Mouse (Mus musculus): Measurements from ENCODE around the gene Atcay. TPM values are rescaled to one million over a fixed set of nuclear protein-coding genes. Genes with fewer than 3 reads are reported as not detected.
A peak's percentile ranks its signal among the peaks of the same experiment; 100 is the strongest.

The Atcay gene
- polyA plus RNA-seq, 1 experiment: not detected

- Histone ChIP-seq H3K36me3 (ENCODE audit: control insufficient read depth) (peaks cover 39% of the 10 kb centered on the region), H3K9me3 (ENCODE audit: control insufficient read depth, low read length) (peaks cover 4% of the 10 kb centered on the region), H3K4me1 (ENCODE audit: control insufficient read depth) (peaks cover 50% of the 10 kb centered on the region), H3K27me3 (ENCODE audit: control insufficient read depth) (peaks cover 2% of the 10 kb centered on the region; the same call in 1 of the 2 replicates), H3K4me3 (replicated peaks) (peak overlapping the region; percentile 76)
- TF ChIP-seq GATA1 (IDR thresholded peaks at IDR 0.05; ENCODE audit: low read length): no peak
- no peak for TF ChIP-seq TAL1 (IDR thresholded peaks at IDR 0.05; ENCODE audit: low read length)
Measured at GRCm38 (mm10) chr10:81265540-81265939, 34.9 kb upstream of the Atcay start.

- peaks cover 44% of the 10 kb centered on the region for H3K27me3 ChIP-seq (ENCODE audit: control insufficient read depth)
- no peak overlapping the region for H3K4me3 ChIP-seq (replicated peaks)
- TF ChIP-seq GATA1 (IDR thresholded peaks at IDR 0.05; ENCODE audit: low read length) (no peak), TAL1 (IDR thresholded peaks at IDR 0.05; ENCODE audit: low read length) (no peak)
- peaks cover 35% of the 10 kb centered on the region for H3K36me3 ChIP-seq (ENCODE audit: control insufficient read depth)
- peaks cover 10% of the 10 kb centered on the region for H3K9me3 ChIP-seq (ENCODE audit: control insufficient read depth, low read length)
- peaks cover 23% of the 10 kb centered on the region for H3K4me1 ChIP-seq (ENCODE audit: control insufficient read depth)
Measured at GRCm38 (mm10) chr10:81261025-81261424, 30.4 kb upstream of the Atcay start.

- peaks cover 10% of the 10 kb centered on the region for H3K9me3 ChIP-seq (ENCODE audit: control insufficient read depth, low read length)
- no peak overlapping the region for H3K4me3 ChIP-seq (replicated peaks)
- TF ChIP-seq GATA1 (IDR thresholded peaks at IDR 0.05; ENCODE audit: low read length) (no peak), TAL1 (IDR thresholded peaks at IDR 0.05; ENCODE audit: low read length) (no peak)
- peaks cover 6% of the 10 kb centered on the region; the same call in 1 of the 2 replicates for H3K4me1 ChIP-seq (ENCODE audit: control insufficient read depth)
- H3K27me3 ChIP-seq (ENCODE audit: control insufficient read depth): peaks cover 57% of the 10 kb centered on the region
- peaks cover 20% of the 10 kb centered on the region for H3K36me3 ChIP-seq (ENCODE audit: control insufficient read depth)
Measured at GRCm38 (mm10) chr10:81259225-81259884, 28.7 kb upstream of the Atcay start.

- H3K36me3 ChIP-seq (ENCODE audit: control insufficient read depth): peaks cover under 1% of the 10 kb centered on the region; the same call in 1 of the 2 replicates
- TF ChIP-seq TAL1 (IDR thresholded peaks at IDR 0.05; ENCODE audit: low read length): no peak
- TF ChIP-seq GATA1 (IDR thresholded peaks at IDR 0.05; ENCODE audit: low read length): no peak
- peak overlapping the region; percentile 19 for H3K4me3 ChIP-seq (replicated peaks)
- H3K9me3 ChIP-seq (ENCODE audit: control insufficient read depth, low read length): peaks cover 10% of the 10 kb centered on the region
- peaks cover 76% of the 10 kb centered on the region for H3K27me3 ChIP-seq (ENCODE audit: control insufficient read depth)
- H3K4me1 ChIP-seq (ENCODE audit: control insufficient read depth): peaks cover 2% of the 10 kb centered on the region; the same call in 1 of the 2 replicates
Measured at GRCm38 (mm10) chr10:81257158-81258039, 26.8 kb upstream of the Atcay start.

- no peak for TF ChIP-seq TAL1 (IDR thresholded peaks at IDR 0.05; ENCODE audit: low read length)
- no peak for TF ChIP-seq GATA1 (IDR thresholded peaks at IDR 0.05; ENCODE audit: low read length)
- Histone ChIP-seq H3K27me3 (ENCODE audit: control insufficient read depth) (peaks cover 80% of the 10 kb centered on the region), H3K4me3 (replicated peaks) (no peak overlapping the region), H3K4me1 (ENCODE audit: control insufficient read depth) (peaks cover 2% of the 10 kb centered on the region; the same call in 1 of the 2 replicates), H3K9me3 (ENCODE audit: control insufficient read depth, low read length) (peaks cover 1% of the 10 kb centered on the region; the same call in 1 of the 2 replicates), H3K36me3 (ENCODE audit: control insufficient read depth) (no peaks in the 10 kb centered on the region)
Measured at GRCm38 (mm10) chr10:81254886-81255285, 24.3 kb upstream of the Atcay start.

DNA sequence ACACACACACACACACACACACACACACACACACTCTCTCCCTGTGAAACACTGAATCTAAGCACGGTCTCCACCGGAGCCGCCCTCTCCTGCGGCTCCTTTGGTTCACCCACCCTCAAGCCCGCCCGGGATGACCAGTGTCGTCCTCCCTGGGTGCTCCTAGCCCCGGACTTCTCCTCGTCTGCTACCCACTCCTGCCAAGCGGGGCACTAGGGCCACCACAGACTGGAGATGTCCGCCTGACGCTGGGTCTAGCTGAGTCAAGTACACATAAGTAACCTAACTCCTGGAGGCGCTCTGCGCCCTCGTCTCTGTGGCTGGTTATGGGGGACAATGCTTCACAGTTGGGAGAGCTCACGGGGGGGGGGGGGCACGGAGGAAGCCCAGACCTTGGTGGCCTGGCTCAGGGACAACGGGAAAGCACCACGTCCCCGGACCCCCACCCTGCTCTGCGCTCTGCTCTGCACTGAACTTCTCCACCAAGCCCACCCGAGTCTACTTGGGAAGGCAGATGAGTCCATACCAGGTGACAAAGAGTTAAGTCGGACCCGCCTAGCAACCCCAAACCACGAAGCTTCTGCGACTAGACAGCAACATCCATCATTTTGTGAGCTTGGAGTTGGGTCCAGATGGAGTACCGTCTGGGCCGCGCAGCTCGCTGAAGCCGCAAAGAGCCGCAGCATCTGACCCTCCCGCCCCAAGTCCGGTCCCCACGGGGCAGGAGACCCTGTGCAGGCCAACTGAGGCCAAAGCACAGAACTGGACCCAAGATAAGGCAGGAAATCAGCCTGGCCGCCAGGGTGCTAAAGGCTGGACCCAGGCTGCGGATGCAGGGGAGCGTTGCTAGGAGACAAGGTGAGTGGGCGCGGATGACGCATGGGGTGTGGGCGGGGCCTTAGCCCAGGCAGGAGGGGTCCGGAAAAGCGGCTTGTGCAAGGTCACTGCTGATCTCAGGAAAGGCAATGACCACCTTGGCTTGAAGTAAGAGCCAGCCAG is 22.1 kb upstream of the Atcay start, which contains the start of gene Matk:
Gene Matk (plus strand): TSS at position 512 of the 996 bp plus-strand sequence.
- H3K9me3 ChIP-seq (ENCODE audit: control insufficient read depth, low read length): no peaks in the 10 kb centered on the region
- TF ChIP-seq GATA1 (IDR thresholded peaks at IDR 0.05; ENCODE audit: low read length): no peak
- TF ChIP-seq TAL1 (IDR thresholded peaks at IDR 0.05; ENCODE audit: low read length): no peak
- H3K4me1 ChIP-seq (ENCODE audit: control insufficient read depth): peaks cover 2% of the 10 kb centered on the region; the same call in 1 of the 2 replicates
- no peak within 1 kb of the TSS for H3K4me3 ChIP-seq (replicated peaks)
- H3K27me3 ChIP-seq (ENCODE audit: control insufficient read depth): peaks cover 58% of the 10 kb centered on the region
- no peaks in the 10 kb centered on the region for H3K36me3 ChIP-seq (ENCODE audit: control insufficient read depth)

DNA sequence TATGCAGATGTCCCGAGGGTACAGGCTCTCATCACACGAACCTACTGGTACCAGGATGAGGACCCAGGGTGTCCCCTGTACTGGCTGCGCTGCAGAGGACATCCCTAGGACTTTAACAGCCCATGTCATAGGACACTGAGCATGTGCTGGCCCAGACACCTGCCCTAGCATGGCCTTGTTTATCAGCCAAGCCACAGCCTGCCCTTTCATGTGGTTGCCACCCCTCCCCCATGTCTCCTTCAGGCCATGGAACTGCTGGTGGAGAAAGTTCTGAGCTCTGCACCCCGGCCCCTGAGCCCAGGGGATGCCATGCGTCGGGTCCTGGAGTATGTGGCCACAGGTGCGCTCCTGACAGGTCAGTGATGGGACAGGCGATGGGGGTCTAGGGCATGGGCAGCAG is 18.8 kb upstream of the Atcay start:
- TF ChIP-seq GATA1 (IDR thresholded peaks at IDR 0.05; ENCODE audit: low read length) (no peak), TAL1 (IDR thresholded peaks at IDR 0.05; ENCODE audit: low read length) (no peak)
- no peaks in the 10 kb centered on the region for H3K9me3 ChIP-seq (ENCODE audit: control insufficient read depth, low read length)
- peaks cover 34% of the 10 kb centered on the region for H3K27me3 ChIP-seq (ENCODE audit: control insufficient read depth)
- H3K4me3 ChIP-seq (replicated peaks): no peak overlapping the region
- H3K4me1 ChIP-seq (ENCODE audit: control insufficient read depth): peaks cover 2% of the 10 kb centered on the region; the same call in 1 of the 2 replicates
- no peaks in the 10 kb centered on the region for H3K36me3 ChIP-seq (ENCODE audit: control insufficient read depth)

DNA sequence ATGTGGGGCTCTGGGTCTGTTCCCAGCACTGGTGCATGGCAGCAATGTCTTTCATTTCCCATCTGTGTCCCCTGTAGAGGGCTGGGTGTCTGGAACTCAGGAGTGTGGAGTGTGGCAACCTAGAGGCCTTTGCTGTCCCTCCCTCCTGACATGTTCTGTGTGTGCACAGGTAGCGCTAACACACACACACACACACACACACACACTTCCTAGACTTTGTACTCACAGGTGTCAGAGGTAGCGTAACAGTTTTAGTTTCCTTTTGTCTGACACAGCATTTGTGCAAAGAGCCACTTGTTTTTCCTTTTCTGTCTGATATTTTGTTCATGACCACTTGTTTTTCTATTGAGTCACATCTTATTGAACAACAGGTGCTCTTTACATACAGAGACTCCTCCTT is 17.2 kb upstream of the Atcay start:
- no peaks in the 10 kb centered on the region for H3K9me3 ChIP-seq (ENCODE audit: control insufficient read depth, low read length)
- no peak overlapping the region for H3K4me3 ChIP-seq (replicated peaks)
- peaks cover 33% of the 10 kb centered on the region for H3K27me3 ChIP-seq (ENCODE audit: control insufficient read depth)
- H3K36me3 ChIP-seq (ENCODE audit: control insufficient read depth): no peaks in the 10 kb centered on the region
- H3K4me1 ChIP-seq (ENCODE audit: control insufficient read depth): peaks cover 5% of the 10 kb centered on the region; the same call in 1 of the 2 replicates
- TF ChIP-seq GATA1 (IDR thresholded peaks at IDR 0.05; ENCODE audit: low read length): no peak
- no peak for TF ChIP-seq TAL1 (IDR thresholded peaks at IDR 0.05; ENCODE audit: low read length)

Measured in erythroblast, embryonic 14.5 days (primary cell).